Mouse (Mus musculus): ENCODE measurements around the gene AC124108.1. TPM values are rescaled to one million over a fixed set of nuclear protein-coding genes. Genes with fewer than 3 reads are reported as not detected.
"Not testable (repeated sequence)": the region's sequence is repeated elsewhere in the genome, so short reads cannot be mapped to it uniquely, and the experiment has no call there.

Gene AC124108.1
- 1 to 10 TPM; 1.7 TPM for total RNA-seq (2021)
- long read RNA-seq = 0 reads

- no peak for DNase-seq (ENCODE audit: low spot score in 2 of 2)
Observed at GRCm38 (mm10) chr1:132191093-132191785, at the start of gene AC124108.1, which contains the start of gene Lemd1. AC124108.1 (plus strand) TSS chr1:132191457. Lemd1 (plus strand) TSS chr1:132191431.

DNA sequence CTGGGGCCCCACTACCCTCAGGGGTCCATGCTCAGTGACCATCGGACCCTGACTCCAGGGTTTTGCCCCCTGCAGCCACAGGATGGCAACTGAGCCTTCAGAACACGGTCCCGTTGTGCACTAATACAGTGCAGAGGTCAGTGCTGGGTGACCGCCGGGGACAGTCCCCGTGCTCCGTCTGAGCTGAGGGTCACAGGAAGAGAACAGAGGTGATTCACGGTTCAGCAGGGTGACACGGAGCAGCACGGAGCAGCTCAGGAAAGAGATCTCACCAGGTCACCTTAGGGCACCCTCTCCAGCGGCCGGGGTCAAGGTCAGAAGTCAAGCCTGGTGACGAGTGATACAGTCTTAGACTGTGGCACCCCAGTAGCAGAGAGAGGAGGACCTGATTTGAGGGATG is 49.5 kb upstream of the AC124108.1 start:
- DNase-seq (ENCODE audit: low spot score in 2 of 2) = no peak

DNA sequence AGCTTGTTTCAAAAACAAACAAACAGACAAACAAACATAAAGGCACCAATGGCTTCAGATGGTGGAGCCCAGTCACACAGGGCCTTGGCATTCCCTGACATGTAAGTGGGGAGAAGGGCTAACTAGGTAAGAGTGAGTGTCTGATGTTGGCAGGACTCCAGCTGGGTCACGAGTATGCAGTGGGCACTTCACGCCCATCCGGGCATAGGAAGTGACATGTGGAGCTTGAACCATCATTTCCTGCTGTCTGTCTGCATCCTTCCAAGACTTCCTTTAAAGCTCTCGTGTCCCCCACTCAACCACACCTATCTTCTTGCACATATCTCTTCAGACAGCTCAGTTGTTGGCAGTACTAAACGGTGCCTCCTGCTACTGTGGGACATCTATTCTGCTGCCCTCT is 48.2 kb upstream of the AC124108.1 start:
- DNase-seq (ENCODE audit: low spot score in 2 of 2) = no peak

DNA sequence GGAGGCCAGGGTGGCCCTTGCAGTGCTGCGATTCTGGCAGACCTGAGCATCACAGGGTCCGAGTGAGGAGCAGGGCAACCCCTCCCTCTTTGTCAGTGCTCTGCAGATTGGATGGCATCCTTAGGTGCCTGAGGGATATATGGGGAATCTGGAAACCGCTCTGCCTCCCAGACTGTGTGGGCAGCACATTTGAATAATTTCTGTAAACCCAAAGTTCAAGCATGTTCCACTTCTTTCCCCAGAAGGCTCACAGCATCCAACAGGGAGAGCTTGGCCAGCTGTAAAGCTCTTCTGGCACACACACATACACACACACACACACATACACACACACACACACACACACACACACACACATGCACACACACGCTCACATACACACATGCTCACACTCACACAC is 47.5 kb upstream of the AC124108.1 start:
- no peak for DNase-seq (ENCODE audit: low spot score in 2 of 2)

- peak in 1 of 2 experiments; percentile 57 for DNase-seq (ENCODE audit: low spot score in 2 of 2)
Observed at GRCm38 (mm10) chr1:132144223-132144622, 47.0 kb upstream of the AC124108.1 start.

GRCm38 (mm10) chr1:132144837-132145236 is 46.4 kb upstream of the AC124108.1 start:
- no peak for DNase-seq (ENCODE audit: low spot score in 2 of 2)

DNA sequence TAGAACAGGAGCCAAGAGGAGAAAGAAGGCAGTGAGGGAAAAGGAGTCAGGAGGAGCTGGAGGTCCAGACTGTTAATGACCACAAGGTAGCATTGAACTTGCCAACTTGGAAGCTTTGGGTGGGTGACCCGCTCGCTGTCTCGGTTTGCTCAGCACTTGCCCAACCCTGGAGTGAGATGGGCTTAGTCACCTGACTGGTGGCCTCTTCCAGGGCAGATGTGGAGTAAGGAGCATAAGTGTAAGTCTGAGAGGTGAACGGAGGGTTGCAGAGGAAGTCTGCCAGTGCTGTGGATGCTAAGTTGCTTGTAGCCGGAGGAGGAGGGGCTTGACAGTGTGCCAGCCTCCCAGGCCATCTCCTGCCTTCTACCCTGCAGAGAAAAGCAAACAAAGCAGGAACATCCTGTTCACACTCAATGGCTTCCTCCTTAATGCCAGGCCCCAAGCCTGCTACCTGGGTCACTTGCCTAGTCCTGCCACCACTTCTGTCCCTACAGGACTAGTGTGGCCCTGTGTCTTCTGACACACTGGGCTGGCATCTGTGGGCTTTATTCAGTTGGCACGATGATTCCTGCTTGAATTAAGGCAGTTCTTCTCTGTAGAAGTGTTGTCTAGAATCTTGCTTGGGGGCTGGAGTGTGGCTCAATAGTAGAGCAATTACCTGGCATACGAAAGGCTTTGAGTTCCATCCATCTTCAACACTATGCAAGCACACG is 45.1 kb upstream of the AC124108.1 start:
- DNase-seq (ENCODE audit: low spot score in 2 of 2) = no peak

GRCm38 (mm10) chr1:132149410-132149809 is 41.8 kb upstream of the AC124108.1 start:
- no peak for DNase-seq (ENCODE audit: low spot score in 2 of 2)

DNA sequence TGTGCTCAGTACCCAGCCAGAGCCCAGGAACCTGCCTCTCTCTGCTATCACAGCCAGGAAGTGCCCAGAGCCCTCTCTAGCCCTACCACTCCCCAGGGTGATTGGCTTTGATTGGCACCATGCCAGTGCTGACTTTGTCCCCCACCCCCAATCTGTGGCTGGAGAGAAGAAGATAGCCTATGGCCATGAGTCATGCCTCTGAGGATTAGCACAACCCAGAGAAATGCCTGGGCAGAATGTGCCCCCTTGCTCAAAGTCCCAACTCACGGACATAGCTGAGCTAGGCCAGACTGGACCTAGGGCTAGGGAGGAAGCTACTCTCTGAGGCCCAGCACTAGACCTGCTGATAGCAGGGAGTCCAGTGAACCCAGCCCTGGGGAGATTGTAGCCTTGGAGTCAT is 41.1 kb upstream of the AC124108.1 start:
- DNase-seq (ENCODE audit: low spot score in 2 of 2) = no peak

DNA sequence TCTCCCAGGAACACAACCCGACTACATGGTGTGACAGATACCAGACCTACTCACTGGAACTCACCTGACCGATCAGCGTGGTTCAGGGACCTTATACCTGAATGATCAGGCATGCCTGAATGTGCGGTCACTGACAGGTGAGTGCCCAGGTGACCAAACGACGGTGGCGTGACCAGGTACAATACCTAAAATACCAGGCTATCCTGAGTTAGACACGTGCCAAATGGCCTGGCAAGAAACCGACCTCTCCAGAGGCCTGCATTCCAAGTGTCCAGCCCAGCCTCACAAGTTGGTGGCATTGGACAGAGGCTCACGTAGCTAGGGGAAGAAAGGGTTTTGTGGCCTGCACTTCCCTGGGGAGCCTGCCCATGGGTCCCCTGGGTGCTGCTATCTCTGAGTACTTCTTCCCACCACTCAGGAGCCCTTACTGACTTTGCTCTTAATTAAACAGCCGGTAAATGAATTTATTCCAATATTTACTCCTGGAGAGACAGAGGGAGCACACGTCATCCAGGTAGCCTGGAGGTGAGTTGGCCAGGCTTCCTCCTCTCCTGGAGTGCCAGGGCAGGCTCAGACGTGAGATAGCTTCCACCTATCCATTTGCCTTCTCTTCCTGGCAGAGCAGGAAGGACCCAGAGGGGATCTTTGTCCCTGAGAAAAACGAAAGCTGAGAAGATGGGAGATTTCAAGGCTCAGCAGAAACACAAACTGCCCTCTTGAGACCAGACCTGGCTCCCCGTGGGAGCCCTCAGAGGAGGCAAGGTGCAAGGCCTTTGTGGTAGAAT is 40.2 kb upstream of the AC124108.1 start:
- no peak for DNase-seq (ENCODE audit: low spot score in 2 of 2)

GRCm38 (mm10) chr1:132151908-132152307 is 39.3 kb upstream of the AC124108.1 start:
- no peak for DNase-seq (ENCODE audit: low spot score in 2 of 2)

- DNase-seq (ENCODE audit: low spot score in 2 of 2) = no peak
Observed at GRCm38 (mm10) chr1:132153086-132153690, 38.1 kb upstream of the AC124108.1 start.

GRCm38 (mm10) chr1:132153691-132154090 is 37.6 kb upstream of the AC124108.1 start:
- no peak for DNase-seq (ENCODE audit: low spot score in 2 of 2)

- DNase-seq (ENCODE audit: low spot score in 2 of 2) = peak; percentile 81 to 85
Observed at GRCm38 (mm10) chr1:132155737-132156136, 35.5 kb upstream of the AC124108.1 start.

DNA sequence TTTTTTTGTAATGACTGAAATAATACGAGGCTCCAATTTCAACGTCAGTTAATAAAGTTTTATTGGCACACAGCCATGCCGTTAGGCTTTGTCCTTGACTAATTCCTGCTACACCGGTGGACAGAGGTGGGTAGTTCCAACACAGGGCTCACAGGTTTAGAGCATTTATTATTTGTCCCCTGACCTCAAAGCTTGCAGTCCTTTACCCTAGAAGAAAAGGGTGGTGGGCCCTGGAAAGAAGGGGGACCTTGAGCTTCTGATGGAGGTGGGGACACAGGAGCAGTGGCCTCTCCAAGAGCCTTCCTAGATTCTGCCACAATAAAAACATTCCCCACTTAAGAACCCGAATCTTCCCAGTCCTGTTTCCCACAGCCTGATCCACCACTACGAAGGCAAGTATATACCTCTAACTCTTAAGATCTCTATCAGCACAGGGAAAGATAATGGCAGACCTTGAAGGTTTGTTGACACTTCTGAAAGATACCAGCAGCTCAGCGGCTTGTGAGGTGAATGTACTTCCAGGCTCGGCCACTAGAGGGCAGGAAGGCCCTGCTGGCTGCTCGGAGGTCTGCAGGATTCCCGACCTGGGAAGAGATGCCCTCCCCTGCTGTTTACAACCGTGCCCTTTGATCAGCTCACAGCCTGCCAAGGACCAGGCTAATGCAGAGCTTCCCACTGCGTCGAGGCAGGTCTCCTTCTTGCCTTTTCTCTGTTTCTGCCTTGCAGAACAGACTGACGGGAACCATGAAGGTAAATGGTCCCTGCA is 34.1 kb upstream of the AC124108.1 start:
- DNase-seq (ENCODE audit: low spot score in 2 of 2) = peak; percentile 94 to 96

DNA sequence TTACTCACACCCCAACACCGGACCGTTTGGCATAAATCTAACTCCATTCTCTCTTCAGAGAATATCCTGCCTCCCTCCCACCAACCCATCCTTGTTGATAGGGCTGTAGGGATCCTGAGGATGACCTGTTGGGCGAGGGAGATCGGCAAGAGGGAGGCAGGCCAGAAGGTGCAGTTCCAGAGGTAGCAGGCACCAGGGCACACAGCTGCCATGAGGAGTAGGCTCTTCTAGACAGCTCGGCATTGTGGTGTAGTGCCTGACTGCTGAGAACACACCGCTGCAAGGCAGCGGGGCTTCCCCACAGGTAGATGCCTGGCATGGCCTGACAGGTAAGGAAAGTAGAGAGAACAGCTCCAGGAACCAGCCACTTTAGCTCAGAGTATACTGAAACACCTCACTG is 33.4 kb upstream of the AC124108.1 start:
- DNase-seq (ENCODE audit: low spot score in 2 of 2) = no peak

- peak in 1 of 2 experiments; percentile 11 for DNase-seq (ENCODE audit: low spot score in 2 of 2)
Observed at GRCm38 (mm10) chr1:132158741-132159140, 32.5 kb upstream of the AC124108.1 start.

GRCm38 (mm10) chr1:132159681-132160080 is 31.6 kb upstream of the AC124108.1 start:
- DNase-seq (ENCODE audit: low spot score in 2 of 2) = peak in 1 of 2 experiments; percentile 9

DNA sequence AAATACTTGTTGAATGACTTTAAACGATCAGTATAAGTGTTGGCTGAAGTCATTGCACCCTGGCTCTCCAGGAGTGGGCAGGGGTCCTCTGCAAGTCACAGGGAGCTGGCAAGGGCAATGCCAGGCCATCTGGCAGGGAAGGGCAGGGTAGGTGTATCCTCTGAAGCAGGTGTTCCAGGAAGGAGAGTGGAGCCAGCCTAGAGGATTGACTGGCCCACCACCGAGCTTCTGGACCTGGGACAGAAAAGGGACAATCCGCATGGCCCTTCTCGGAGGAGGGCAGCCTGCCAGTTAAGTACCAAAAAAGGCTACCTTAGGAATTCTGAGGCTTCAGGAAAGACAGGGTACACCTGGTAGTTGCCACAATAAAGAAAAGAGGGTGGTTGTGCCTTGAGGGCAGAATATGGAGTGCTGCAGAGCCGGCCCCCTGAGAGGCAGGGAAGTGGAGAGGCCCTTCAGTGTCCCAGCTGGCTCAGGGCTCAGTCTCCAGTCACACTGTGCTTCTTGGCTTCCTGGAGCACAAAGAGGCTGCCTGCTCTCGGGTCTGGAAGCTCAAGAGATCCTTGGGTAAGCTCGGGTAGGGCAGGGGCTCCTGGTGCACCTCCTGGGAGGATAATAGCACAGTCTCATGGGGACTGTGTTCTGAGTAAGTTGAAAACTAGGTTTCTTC is 29.9 kb upstream of the AC124108.1 start:
- DNase-seq (ENCODE audit: low spot score in 2 of 2) = peak in 1 of 2 experiments; percentile 10

DNA sequence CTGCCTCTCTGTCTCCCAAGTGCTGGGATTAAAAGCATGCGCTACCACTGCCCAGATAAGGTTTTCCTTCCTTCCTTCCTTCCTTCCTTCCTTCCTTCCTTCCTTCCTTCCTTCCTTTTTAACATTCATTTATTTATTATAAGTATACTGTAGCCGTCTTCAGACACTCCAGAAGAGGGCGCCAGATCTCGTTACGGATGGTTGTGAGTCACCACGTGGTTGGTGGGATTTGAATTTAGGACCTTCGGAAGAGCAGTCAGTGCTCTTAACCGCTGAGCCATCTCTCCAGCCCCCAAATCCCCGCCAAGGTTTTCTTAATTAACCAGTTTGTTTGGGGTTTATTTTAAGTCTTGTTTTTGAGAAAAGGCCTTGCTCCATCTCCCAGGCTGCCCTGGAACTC is 28.6 kb upstream of the AC124108.1 start:
- DNase-seq (ENCODE audit: low spot score in 2 of 2) = not testable (repeated sequence)

Data from layer of hippocampus, postnatal 10 days (tissue).